Mouse (Mus musculus): ENCODE results near the gene Nrip2.

- no peak for TF ChIP-seq POLR2AphosphoS2 (IDR thresholded peaks at IDR 0.05; ENCODE audit: low read depth, low read length)
- no peak for TF ChIP-seq MAZ (IDR thresholded peaks at IDR 0.05; ENCODE audit: low read depth, low read length)
- TF ChIP-seq USF2 (conservative IDR thresholded peaks at IDR 0.05; ENCODE audit: low read depth, low read length): no peak
- no peak for TF ChIP-seq POLR2A (IDR thresholded peaks at IDR 0.05; ENCODE audit: low read depth, low read length)
- no peak for TF ChIP-seq MAFK (IDR thresholded peaks at IDR 0.05; ENCODE audit: insufficient replicate concordance, low read length)
- no peak for TF ChIP-seq E2F4 (IDR thresholded peaks at IDR 0.05; ENCODE audit: insufficient replicate concordance, low read depth, low read length)
- TF ChIP-seq TCF12 (IDR thresholded peaks at IDR 0.05; ENCODE audit: low read depth, low read length): no peak
- TF ChIP-seq CTCF (conservative IDR thresholded peaks at IDR 0.05 in 1 of 2, IDR thresholded peaks at IDR 0.05 in 1 of 2; ENCODE audit: low read depth in 2 of 2, low read length in 2 of 2): no peak
- no peak for TF ChIP-seq MAX (IDR thresholded peaks at IDR 0.05; ENCODE audit: low read length)
- TF ChIP-seq USF1 (IDR thresholded peaks at IDR 0.05; ENCODE audit: low read depth, low read length): no peak
Measured at GRCm38 (mm10) chr6:128354140-128354539, 45.0 kb upstream of the Nrip2 start.

Data from CH12.LX (cell line).